Mouse (Mus musculus) neutrophil, adult 5-6 weeks (primary cell): ENCODE measurements around the gene Gm5741. TPM values are rescaled to one million over a fixed set of nuclear protein-coding genes. Genes with fewer than 3 reads are reported as not detected.

Experiments used
- ATAC-seq: fragments of 151-379, 151-347 bp; 2 replicates; pipeline ENCODE4 v1.8.0; 2017; ENCODE audit warnings: mild to moderate bottlenecking, moderate TSS enrichment; ENCODE audit not compliant: insufficient number of reproducible peaks, poor library complexity, low FRiP score, severe bottlenecking; ENCODE audit errors: extremely low read depth
- total RNA-seq: library from RNA; stranded (forward); fragments of 200-1000 nt; gene quantifications from 2 replicates; pipeline ENCODE4 v1.2.3, GENCODE M21; 2017

The Gm5741 gene
- total RNA-seq, 1 experiment from 2014 or later, result not detected

DNA sequence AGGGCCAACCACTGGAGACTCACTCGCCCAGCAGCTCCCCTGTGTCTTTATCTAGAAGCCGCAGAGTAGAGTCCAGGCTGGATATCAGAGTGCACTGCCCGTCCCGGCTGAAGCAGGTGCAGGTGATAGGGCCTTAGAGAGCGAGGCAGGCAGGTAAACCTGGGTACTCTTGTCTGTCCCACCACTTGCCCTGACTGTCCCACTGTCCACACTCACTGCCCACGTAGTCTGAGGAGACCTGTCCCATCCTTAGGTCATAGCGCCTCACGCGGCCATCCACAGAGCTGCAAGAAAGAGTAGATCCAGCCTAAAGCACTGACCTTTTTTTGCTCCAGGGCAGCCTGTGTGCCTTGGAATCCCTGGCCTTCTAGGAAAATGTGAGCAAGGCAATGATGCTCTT is 8.2 kb upstream of the Gm5741 start:
- ATAC-seq, result no peak

- ATAC-seq, result no peak
Measured at GRCm38 (mm10) chr8:85074617-85075016, 6.8 kb upstream of the Gm5741 start.

- no peak for ATAC-seq
Measured at GRCm38 (mm10) chr8:85074167-85074566, 6.4 kb upstream of the Gm5741 start.

DNA sequence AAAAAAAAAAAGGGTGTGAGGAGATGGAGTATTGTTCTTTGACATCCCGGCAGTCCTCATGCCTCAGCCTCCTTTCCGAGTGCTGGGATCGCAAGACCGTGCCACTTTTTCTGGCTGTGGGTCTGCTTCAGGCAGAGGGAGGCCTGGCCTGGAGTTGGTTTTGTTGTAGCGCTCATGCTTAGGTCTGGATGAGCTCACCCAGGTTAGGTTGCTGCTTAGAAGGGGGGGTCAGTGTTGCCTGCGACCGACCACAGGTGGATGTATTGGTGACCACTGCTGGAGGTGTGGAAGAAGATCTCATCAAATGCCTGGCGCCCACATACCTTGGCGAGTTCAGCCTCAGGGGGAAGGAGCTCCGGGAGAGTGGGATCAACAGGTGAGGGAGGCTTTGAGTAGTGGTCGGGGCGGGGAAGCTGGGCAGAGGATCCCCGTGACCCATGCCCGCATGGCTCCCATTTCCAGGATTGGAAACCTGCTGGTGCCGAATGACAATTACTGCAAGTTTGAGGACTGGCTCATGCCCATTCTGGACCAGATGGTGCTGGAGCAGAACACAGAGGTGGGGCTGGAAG is 5.3 kb upstream of the Gm5741 start:
- no peak for ATAC-seq

DNA sequence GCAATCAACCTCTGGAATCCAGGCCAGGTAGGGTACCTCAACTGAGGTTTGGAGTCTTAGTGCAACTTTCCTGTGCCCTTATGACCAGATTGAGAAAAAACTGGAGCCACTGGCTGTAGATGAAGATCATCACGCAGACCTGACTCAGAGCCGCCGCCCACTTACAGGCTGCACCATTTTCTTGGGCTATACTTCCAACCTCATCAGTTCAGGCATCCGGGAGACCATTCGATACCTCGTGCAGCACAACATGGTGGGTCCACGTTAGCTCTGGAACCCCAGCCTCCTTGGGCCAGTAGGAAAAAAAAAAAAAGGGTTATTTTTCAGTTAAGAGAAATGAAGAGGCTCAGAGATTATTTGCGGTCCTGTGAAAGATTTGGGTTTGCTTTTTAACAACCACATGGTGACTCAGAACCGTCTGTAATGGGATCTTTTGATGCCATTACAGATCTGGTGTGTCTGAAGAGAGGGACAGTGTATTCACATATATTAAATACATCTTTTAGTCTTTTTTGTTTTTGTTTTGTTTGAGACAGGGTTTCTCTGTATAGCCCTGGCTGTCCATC is 4.7 kb upstream of the Gm5741 start:
- ATAC-seq, result no peak

- peak; percentile 83 for ATAC-seq
Measured at GRCm38 (mm10) chr8:85071514-85072281, 3.9 kb upstream of the Gm5741 start, which contains the start of gene Dhps. Gene Dhps, plus strand, starts transcription at chr8:85071757.

DNA sequence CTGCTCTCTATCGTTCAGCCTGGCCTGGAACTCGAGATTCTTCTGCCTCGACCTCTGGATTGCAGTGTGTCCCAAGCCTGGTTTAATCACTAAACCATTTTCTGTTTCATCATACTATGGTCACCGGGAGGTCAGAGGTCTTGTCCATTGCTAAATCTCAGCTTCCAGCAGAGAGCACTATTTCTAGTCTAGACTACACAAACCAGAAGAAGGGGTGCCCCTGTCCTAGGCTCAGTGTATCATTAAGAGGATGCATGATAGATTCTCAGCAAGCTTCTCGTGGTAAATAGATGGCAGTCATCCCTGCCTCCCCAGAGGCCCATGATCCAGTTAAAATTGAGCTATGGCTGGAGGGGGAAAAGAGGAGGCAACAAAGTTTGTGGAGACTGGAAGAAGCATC is 3.3 kb upstream of the Gm5741 start:
- no peak for ATAC-seq

GRCm38 (mm10) chr8:85067155-85067554 is 627 bp downstream of the Gm5741 start:
- no peak for ATAC-seq

DNA sequence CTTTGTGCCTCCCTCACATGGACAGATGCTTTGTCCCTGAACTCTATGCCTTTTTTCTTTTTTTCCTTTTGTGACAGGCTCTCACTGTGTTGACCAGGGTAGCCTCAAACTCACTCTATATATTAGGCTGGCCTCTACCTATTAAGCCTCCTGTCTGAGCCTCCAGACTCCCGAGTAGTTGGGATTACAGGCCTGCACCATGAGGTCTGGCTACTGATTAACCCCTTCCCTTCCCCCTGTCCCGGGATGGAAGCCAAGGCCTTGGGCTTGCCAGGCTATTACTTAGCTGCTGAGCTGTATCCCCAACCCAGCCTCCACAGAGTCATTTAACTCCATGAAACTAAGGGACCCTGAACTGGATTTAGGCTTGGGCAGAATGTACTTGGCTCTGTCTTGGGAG is 2.6 kb downstream of the Gm5741 start:
- ATAC-seq, result no peak

- ATAC-seq, result no peak
Measured at GRCm38 (mm10) chr8:85062603-85063002, 5.2 kb downstream of the Gm5741 start.

GRCm38 (mm10) chr8:85059879-85060616 is 7.7 kb downstream of the Gm5741 start, which contains the start of gene Fbxw9:
Gene Fbxw9, plus strand, starts transcription at chr8:85060055.
- peak; percentile 86 for ATAC-seq

GRCm38 (mm10) chr8:85057367-85057766 is 10.4 kb downstream of the Gm5741 start:
- no peak for ATAC-seq

DNA sequence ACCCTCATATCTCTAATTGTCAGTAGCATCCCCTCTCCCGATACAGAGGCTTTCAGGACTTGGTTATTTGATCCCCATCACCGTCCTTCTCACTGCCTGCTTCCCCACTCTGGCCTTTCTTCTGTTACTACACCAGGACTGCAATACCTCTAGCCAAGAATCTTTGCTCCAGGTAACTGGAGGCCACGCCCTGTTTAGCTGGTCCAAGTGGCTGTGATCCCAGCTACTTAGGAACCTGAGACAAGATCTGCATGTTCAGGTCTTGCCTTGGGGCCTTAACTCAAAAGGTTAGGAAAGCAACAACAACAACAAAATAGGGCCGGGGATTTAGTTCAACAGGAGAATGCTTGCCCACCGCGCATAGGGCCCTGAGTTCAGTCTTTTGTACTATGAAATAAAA is 24.2 kb downstream of the Gm5741 start:
- no peak for ATAC-seq

- ATAC-seq, result no peak
Measured at GRCm38 (mm10) chr8:85037681-85038531, 29.9 kb downstream of the Gm5741 start.

DNA sequence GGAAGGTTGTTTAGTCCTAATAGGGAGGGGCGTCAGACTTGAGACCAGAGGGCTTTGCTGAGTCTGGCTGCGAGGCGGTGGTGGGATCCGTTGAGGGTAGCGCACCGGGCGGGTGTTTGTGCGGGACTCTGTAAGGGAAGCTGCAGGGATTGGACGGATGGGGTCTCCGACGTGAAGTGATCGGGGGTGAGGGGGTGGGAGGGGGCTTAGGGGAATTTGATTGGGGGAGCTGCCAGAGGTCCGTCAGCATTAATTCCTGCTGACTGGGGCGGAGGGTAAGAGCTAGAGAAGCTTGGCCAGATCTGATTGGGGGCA is 30.5 kb downstream of the Gm5741 start:
- ATAC-seq, result no peak

DNA sequence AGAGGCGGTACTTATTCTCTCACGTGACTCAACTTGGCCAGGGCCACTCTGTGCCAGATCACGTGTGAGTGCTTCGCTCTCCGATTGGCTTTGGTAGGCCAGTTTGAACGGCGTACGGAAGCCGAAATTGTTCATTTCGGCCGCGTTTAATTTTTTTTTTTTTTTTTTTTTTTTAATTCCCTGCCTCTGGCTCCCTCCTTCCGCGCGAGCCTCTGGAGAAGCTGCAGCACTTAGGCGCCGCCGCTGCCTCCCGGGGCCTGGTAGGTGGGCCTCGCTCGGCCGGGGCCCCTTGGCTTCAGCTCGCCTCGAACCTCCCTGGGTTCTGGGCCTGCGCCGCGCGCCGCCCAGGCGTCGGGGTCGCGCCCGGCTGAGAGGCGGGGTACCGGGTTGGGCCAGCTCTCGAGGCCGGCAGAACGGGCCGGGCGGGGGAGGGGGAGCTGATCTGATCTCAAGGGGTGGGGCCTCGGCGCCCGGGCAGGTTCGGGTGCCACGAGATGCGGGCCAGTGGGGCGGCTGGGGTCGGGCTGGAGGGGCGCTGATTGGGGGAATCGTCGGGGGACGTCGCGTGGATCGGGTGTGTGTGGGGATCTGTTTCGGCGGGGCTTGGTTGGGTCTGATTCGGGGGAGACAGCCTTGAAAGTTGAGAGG is 30.9 kb downstream of the Gm5741 start, which contains the start of gene Tnpo2:
Gene Tnpo2, plus strand, starts transcription at position 198 of the 648 bp plus-strand sequence.
- peak; percentile 91 for ATAC-seq

- no peak for ATAC-seq
Measured at GRCm38 (mm10) chr8:85036381-85036717, 31.4 kb downstream of the Gm5741 start.

- ATAC-seq, result no peak
Measured at GRCm38 (mm10) chr8:85035728-85036310, 32.0 kb downstream of the Gm5741 start.
